Mouse (Mus musculus) stomach, embryonic 14.5 days (tissue): ENCODE data around the gene Ccdc105. TPM values are rescaled to one million over a fixed set of nuclear protein-coding genes. Genes with fewer than 3 reads are reported as not detected.

Experiments
- ATAC-seq: fragments of 200-750 bp; cut with Nextera tagmentation; 2 replicates; pipeline ENCODE4 v1.8.0; 2017; ENCODE audit warnings: low read depth, moderate TSS enrichment; ENCODE audit not compliant: insufficient number of reproducible peaks, insufficient read depth, low FRiP score
- H3K27ac ChIP-seq: fragments of 300-500 bp; sonication (generic); 2 replicates; pipeline ENCODE4 v1.5.1; 2014; ENCODE audit warnings: mild to moderate bottlenecking, low read length, moderate library complexity, mixed read lengths
- H3K27me3 ChIP-seq: fragments of 300-500 bp; sonication (generic); 2 replicates; pipeline ENCODE4 v1.6.1; 2014; ENCODE audit warnings: low read length, control low read depth, mixed read lengths; ENCODE audit not compliant: control insufficient read depth, insufficient read depth
- H3K36me3 ChIP-seq: fragments of 300-500 bp; sonication (generic); 2 replicates; pipeline ENCODE4 v1.6.1; 2014; ENCODE audit warnings: mild to moderate bottlenecking, control low read depth, low read length, moderate library complexity, mixed read lengths; ENCODE audit not compliant: control insufficient read depth, insufficient read depth
- H3K4me1 ChIP-seq: fragments of 300-500 bp; sonication (generic); 2 replicates; pipeline ENCODE4 v1.6.1; 2014; ENCODE audit warnings: low read length, control low read depth, mixed read lengths; ENCODE audit not compliant: control insufficient read depth, insufficient read depth
- H3K4me2 ChIP-seq: fragments of 300-500 bp; sonication (generic); replicated peaks from 2 replicates; pipeline ENCODE4 v1.6.1; 2014; ENCODE audit warnings: low read depth, low read length, control low read depth
- H3K4me3 ChIP-seq: fragments of 300-500 bp; sonication (generic); 2 replicates; pipeline ENCODE4 v1.5.1; 2014; ENCODE audit warnings: low read depth, low read length, control low read depth
- H3K9ac ChIP-seq: fragments of 300-500 bp; sonication (generic); replicated peaks from 2 replicates; pipeline ENCODE4 v1.6.1; 2014; ENCODE audit warnings: low read depth, mild to moderate bottlenecking, control low read depth, low read length, moderate library complexity, mixed read lengths
- H3K9me3 ChIP-seq: fragments of 300-500 bp; sonication (generic); 2 replicates; pipeline ENCODE4 v1.6.1; 2016; ENCODE audit warnings: low read depth, low read length, control low read depth; ENCODE audit not compliant: control insufficient read depth
- WGBS: fragments of 180-500 bp; shearing (Covaris S2); extraction: QIAGEN DNeasy Blood & Tissue Kit; methylation state at CpG from one replicate; pipeline ENCODE4 v1.1.7; 2014; 5-methylcytosine and 5-hydroxymethylcytosine counted together
- polyA plus RNA-seq: library from polyadenylated mRNA; unstranded; fragments of >200 nt; fragmentation: Nextera tagmentation; extraction: Ambion mirVana; gene quantifications from 2 replicates; pipeline ENCODE4 v1.2.1, GENCODE M21; 2014

Gene Ccdc105
- polyA plus RNA-seq, 1 experiment from 2014 or later: not detected

DNA sequence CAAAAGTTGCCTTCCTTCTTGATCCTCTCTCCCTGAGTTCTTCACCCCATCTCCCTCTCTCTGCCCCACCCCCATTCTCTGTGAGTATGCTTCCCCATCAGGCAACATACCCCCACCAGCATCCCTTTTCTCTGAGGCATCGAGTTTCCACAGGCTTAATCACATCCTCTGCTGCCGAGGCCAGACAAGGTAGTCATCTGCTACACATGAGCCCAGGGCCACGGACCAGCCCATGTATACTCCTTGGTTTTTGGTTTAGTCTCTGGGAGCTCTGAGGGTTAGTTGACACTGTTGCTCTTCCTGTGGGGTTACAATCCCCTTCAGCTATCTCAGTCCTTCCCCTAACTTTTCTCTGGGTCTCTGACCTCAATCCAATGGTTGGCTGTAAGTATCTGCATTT lies 52.0 kb downstream of the Ccdc105 start:
- Histone ChIP-seq H3K9me3 (no peaks in the 10 kb centered on the region), H3K4me2 (no peak overlapping the region), H3K9ac (no peak overlapping the region), H3K4me1 (no peaks in the 10 kb centered on the region), H3K36me3 (no peaks in the 10 kb centered on the region), H3K4me3 (no peak overlapping the region), H3K27me3 (no peaks in the 10 kb centered on the region), H3K27ac (no peak overlapping the region)
- ATAC-seq: no peak
- WGBS: 40% methylated on average over 3 of the region's 3 CpGs

Other genes with a start within 250 kb of the Ccdc105 start
- gene Olfr1358, start 235.6 kb downstream of the Ccdc105 start, polyA plus RNA-seq: not detected in 2 replicates
- 36.0 and 44.4 TPM in 2 replicates for gene Ilvbl, start 178.7 kb downstream of the Ccdc105 start, polyA plus RNA-seq
- 19.1 and 20.4 TPM in 2 replicates for gene Syde1, start 161.1 kb downstream of the Ccdc105 start, polyA plus RNA-seq
- not detected in 2 replicates for gene Olfr1357, start 135.0 kb downstream of the Ccdc105 start, polyA plus RNA-seq
- gene Casp14, start 34.8 kb downstream of the Ccdc105 start, polyA plus RNA-seq: 0.45 and 0.61 TPM in 2 replicates
- 0.78 and 1.1 TPM in 2 replicates for gene Slc1a6, start 27.4 kb upstream of the Ccdc105 start, polyA plus RNA-seq
- gene Olfr1356, start 99.1 kb upstream of the Ccdc105 start, polyA plus RNA-seq: not detected in 2 replicates
- gene Olfr1355, start 122.5 kb upstream of the Ccdc105 start, polyA plus RNA-seq: not detected in 2 replicates
- not detected in 2 replicates for gene Olfr1354, start 160.1 kb upstream of the Ccdc105 start, polyA plus RNA-seq
- gene Olfr8, start 197.6 kb upstream of the Ccdc105 start, polyA plus RNA-seq: not detected in 2 replicates
- not detected in 2 replicates for gene Olfr1353, start 210.2 kb upstream of the Ccdc105 start, polyA plus RNA-seq
- not detected in 2 replicates for gene Olfr1352, start 228.0 kb upstream of the Ccdc105 start, polyA plus RNA-seq